Mouse (Mus musculus): Measurements from ENCODE around the gene Exosc5. TPM values are rescaled to one million over a fixed set of nuclear protein-coding genes. Genes with fewer than 3 reads are reported as not detected.

Gene Exosc5
- polyA plus RNA-seq, 1 experiment from 2014 or later: 39.7 TPM

GRCm38 (mm10) chr7:25681341-25682231, 22.6 kb downstream of the Exosc5 start:
- 0 out of 2 replicates have a peak, but pooled peaks have one; percentile 0 for ATAC-seq (ENCODE audit: low FRiP score)
- Histone ChIP-seq H3K4me2 (replicated peaks) (peak overlapping the region; percentile 46), H3K9ac (peak overlapping the region; percentile 67), H3K27ac (peak overlapping the region; percentile 93), H3K36me3 (replicated peaks; ENCODE audit: control insufficient read depth, insufficient read depth) (no peaks in the 10 kb centered on the region), H3K9me3 (ENCODE audit: control insufficient read depth, low read length) (no peaks in the 10 kb centered on the region), H3K4me3 (replicated peaks; ENCODE audit: low read length) (peak overlapping the region; percentile 49), H3K4me1 (replicated peaks; ENCODE audit: control insufficient read depth, insufficient read depth, low read length) (peaks cover 6% of the 10 kb centered on the region; the same call in 1 of the 2 replicates), H3K27me3 (ENCODE audit: control insufficient read depth, insufficient read depth, low read length) (peaks cover 22% of the 10 kb centered on the region)
- no peak for DNase-seq (ENCODE audit: low spot score)
- WGBS: 63% methylated on average over 15 of the region's 15 CpGs

- WGBS: 83% methylated on average over 7 of the region's 7 CpGs
- Histone ChIP-seq H3K9me3 (ENCODE audit: control insufficient read depth, low read length) (no peaks in the 10 kb centered on the region), H3K4me3 (replicated peaks; ENCODE audit: low read length) (no peak overlapping the region), H3K27me3 (ENCODE audit: control insufficient read depth, insufficient read depth, low read length) (peaks cover 42% of the 10 kb centered on the region), H3K4me2 (replicated peaks) (no peak overlapping the region), H3K27ac (no peak overlapping the region), H3K36me3 (replicated peaks; ENCODE audit: control insufficient read depth, insufficient read depth) (no peaks in the 10 kb centered on the region), H3K9ac (no peak overlapping the region), H3K4me1 (replicated peaks; ENCODE audit: control insufficient read depth, insufficient read depth, low read length) (peaks cover 16% of the 10 kb centered on the region)
- no peak for ATAC-seq (ENCODE audit: low FRiP score)
- DNase-seq (ENCODE audit: low spot score): no peak
These were observed 24.7 kb downstream of the Exosc5 start for GRCm38 (mm10) chr7:25683474-25684180.

DNA sequence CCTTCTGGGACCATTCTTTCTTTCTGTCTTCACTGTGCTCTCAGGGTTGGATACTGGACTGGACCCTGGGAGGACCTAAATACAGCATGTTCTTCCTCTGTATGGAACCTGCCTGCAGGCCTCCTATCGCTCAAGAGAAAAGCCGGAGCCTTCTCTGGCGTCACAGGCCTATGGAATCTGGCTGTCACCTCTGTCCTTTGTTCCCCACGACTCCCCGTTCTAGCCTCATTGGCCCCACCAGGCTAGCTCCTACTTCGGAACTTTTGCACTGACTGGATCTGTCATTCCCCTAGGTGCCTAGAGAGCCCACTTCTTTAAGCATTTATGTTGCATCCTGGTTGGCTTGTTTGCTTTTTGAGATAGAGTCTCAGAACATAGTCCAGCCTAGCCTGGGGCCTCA, 25.7 kb downstream of the Exosc5 start:
- Histone ChIP-seq H3K4me2 (replicated peaks) (no peak overlapping the region), H3K27me3 (ENCODE audit: control insufficient read depth, insufficient read depth, low read length) (peaks cover 45% of the 10 kb centered on the region), H3K4me3 (replicated peaks; ENCODE audit: low read length) (no peak overlapping the region), H3K9me3 (ENCODE audit: control insufficient read depth, low read length) (no peaks in the 10 kb centered on the region), H3K36me3 (replicated peaks; ENCODE audit: control insufficient read depth, insufficient read depth) (no peaks in the 10 kb centered on the region), H3K27ac (no peak overlapping the region), H3K4me1 (replicated peaks; ENCODE audit: control insufficient read depth, insufficient read depth, low read length) (peaks cover 17% of the 10 kb centered on the region), H3K9ac (no peak overlapping the region)
- DNase-seq (ENCODE audit: low spot score) (no peak), ATAC-seq (ENCODE audit: low FRiP score) (no peak)
- 87% methylated on average over 6 of the region's 6 CpGs for WGBS

- Histone ChIP-seq H3K27ac (no peak overlapping the region), H3K36me3 (replicated peaks; ENCODE audit: control insufficient read depth, insufficient read depth) (no peaks in the 10 kb centered on the region), H3K27me3 (ENCODE audit: control insufficient read depth, insufficient read depth, low read length) (peaks cover 58% of the 10 kb centered on the region), H3K9me3 (ENCODE audit: control insufficient read depth, low read length) (no peaks in the 10 kb centered on the region), H3K9ac (no peak overlapping the region), H3K4me1 (replicated peaks; ENCODE audit: control insufficient read depth, insufficient read depth, low read length) (peaks cover 10% of the 10 kb centered on the region; the same call in 1 of the 2 replicates), H3K4me3 (replicated peaks; ENCODE audit: low read length) (no peak overlapping the region), H3K4me2 (replicated peaks) (peak overlapping the region; percentile 50; the same call in 1 of the 2 replicates)
- 64% methylated on average over 21 of the region's 21 CpGs for WGBS
- ATAC-seq (ENCODE audit: low FRiP score) (no peak), DNase-seq (ENCODE audit: low spot score) (no peak)
These were observed 27.0 kb downstream of the Exosc5 start for GRCm38 (mm10) chr7:25685926-25686470.

- Histone ChIP-seq H3K9me3 (ENCODE audit: control insufficient read depth, low read length) (no peaks in the 10 kb centered on the region), H3K4me1 (replicated peaks; ENCODE audit: control insufficient read depth, insufficient read depth, low read length) (peaks cover 10% of the 10 kb centered on the region; the same call in 1 of the 2 replicates), H3K4me2 (replicated peaks) (peak within 1 kb of the TSS; percentile 50), H3K27ac (no peak within 1 kb of the TSS), H3K4me3 (replicated peaks; ENCODE audit: low read length) (peak within 1 kb of the TSS; percentile 33), H3K9ac (peak within 1 kb of the TSS; percentile 33; the same call in 1 of the 2 replicates), H3K27me3 (ENCODE audit: control insufficient read depth, insufficient read depth, low read length) (peaks cover 65% of the 10 kb centered on the region), H3K36me3 (replicated peaks; ENCODE audit: control insufficient read depth, insufficient read depth) (no peaks in the 10 kb centered on the region)
- DNase-seq (ENCODE audit: low spot score): no peak
- ATAC-seq (ENCODE audit: low FRiP score): no peak
- 2% methylated on average over 61 of the region's 69 CpGs for WGBS
These were observed 27.9 kb downstream of the Exosc5 start, which contains the start of gene Tgfb1 for GRCm38 (mm10) chr7:25686680-25687531. Gene Tgfb1 (plus strand): TSS chr7:25687002.

DNA sequence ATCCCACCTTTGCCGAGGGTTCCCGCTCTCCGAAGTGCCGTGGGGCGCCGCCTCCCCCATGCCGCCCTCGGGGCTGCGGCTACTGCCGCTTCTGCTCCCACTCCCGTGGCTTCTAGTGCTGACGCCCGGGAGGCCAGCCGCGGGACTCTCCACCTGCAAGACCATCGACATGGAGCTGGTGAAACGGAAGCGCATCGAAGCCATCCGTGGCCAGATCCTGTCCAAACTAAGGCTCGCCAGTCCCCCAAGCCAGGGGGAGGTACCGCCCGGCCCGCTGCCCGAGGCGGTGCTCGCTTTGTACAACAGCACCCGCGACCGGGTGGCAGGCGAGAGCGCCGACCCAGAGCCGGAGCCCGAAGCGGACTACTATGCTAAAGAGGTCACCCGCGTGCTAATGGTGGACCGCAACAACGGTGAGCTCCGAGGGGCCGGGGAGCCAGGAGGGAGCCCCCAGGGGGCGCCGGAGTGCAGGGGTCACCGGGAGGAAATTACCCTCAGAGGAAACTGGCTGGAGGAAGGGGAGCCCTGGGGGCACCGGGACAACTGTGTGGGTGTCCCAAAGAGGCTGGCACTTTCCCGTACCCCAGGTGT, 28.9 kb downstream of the Exosc5 start:
- Histone ChIP-seq H3K4me3 (replicated peaks; ENCODE audit: low read length) (peak overlapping the region; percentile 33), H3K27ac (no peak overlapping the region), H3K4me2 (replicated peaks) (peak overlapping the region; percentile 50), H3K36me3 (replicated peaks; ENCODE audit: control insufficient read depth, insufficient read depth) (no peaks in the 10 kb centered on the region), H3K9ac (peak overlapping the region; percentile 33; the same call in 1 of the 2 replicates), H3K9me3 (ENCODE audit: control insufficient read depth, low read length) (no peaks in the 10 kb centered on the region), H3K27me3 (ENCODE audit: control insufficient read depth, insufficient read depth, low read length) (peaks cover 71% of the 10 kb centered on the region), H3K4me1 (replicated peaks; ENCODE audit: control insufficient read depth, insufficient read depth, low read length) (peaks cover 10% of the 10 kb centered on the region; the same call in 1 of the 2 replicates)
- no peak for ATAC-seq (ENCODE audit: low FRiP score)
- WGBS: 1% methylated on average over 47 of the region's 47 CpGs
- no peak for DNase-seq (ENCODE audit: low spot score)

- peaks cover 71% of the 10 kb centered on the region for H3K27me3 ChIP-seq (ENCODE audit: control insufficient read depth, insufficient read depth, low read length)
- no peaks in the 10 kb centered on the region for H3K9me3 ChIP-seq (ENCODE audit: control insufficient read depth, low read length)
- no peak overlapping the region for H3K27ac ChIP-seq
These were observed 30.0 kb downstream of the Exosc5 start for GRCm38 (mm10) chr7:25688810-25689586.

More at GRCm38 (mm10) chr7:25688810-25689586, 30.0 kb downstream of the Exosc5 start:
- Histone ChIP-seq H3K4me1 (replicated peaks; ENCODE audit: control insufficient read depth, insufficient read depth, low read length) (peaks cover 10% of the 10 kb centered on the region; the same call in 1 of the 2 replicates), H3K9ac (peak overlapping the region; percentile 16; the same call in 1 of the 2 replicates), H3K4me3 (replicated peaks; ENCODE audit: low read length) (peak overlapping the region; percentile 33), H3K4me2 (replicated peaks) (peak overlapping the region; percentile 50), H3K36me3 (replicated peaks; ENCODE audit: control insufficient read depth, insufficient read depth) (no peaks in the 10 kb centered on the region)
- ATAC-seq (ENCODE audit: low FRiP score) (peak; percentile 16; the same call in 1 of the 2 replicates), DNase-seq (ENCODE audit: low spot score) (no peak)
- 1% methylated on average over 45 of the region's 52 CpGs for WGBS
